Mouse (Mus musculus): ENCODE data around the gene Slc4a11. TPM values are rescaled to one million over a fixed set of nuclear protein-coding genes. Genes with fewer than 3 reads are reported as not detected.

Slc4a11 gene
- polyA plus RNA-seq, 1 experiment from 2014 or later = 0.45 TPM

GRCm38 (mm10) chr2:130696700-130697152, 593 bp downstream of the Slc4a11 start:
- WGBS = 2% methylated on average over 31 of the region's 31 CpGs
- Histone ChIP-seq H3K4me3 (ENCODE audit: low read depth, low read length) (peak overlapping the region; percentile 58), H3K4me1 (replicated peaks; ENCODE audit: control insufficient read depth, insufficient read depth, low read length) (peaks cover 12% of the 10 kb centered on the region), H3K36me3 (ENCODE audit: control insufficient read depth, insufficient read depth, low read length) (no peaks in the 10 kb centered on the region), H3K9ac (ENCODE audit: low read depth, low read length) (0 out of 2 replicates have a peak overlapping the region, but pooled peaks have one; percentile 34), H3K4me2 (peak overlapping the region; percentile 98), H3K27me3 (replicated peaks; ENCODE audit: control insufficient read depth, insufficient read depth, low read length) (peaks cover 45% of the 10 kb centered on the region), H3K27ac (ENCODE audit: low read depth, low read length) (no peak overlapping the region), H3K9me3 (ENCODE audit: control insufficient read depth, low read length) (no peaks in the 10 kb centered on the region)
- peak; percentile 6; the same call in 1 of the 2 replicates for ATAC-seq (replicated peaks; ENCODE audit: low FRiP score)
- DNase-seq (ENCODE audit: low spot score) = no peak

GRCm38 (mm10) chr2:130693563-130693962, 3.8 kb downstream of the Slc4a11 start:
- H3K27me3 ChIP-seq (replicated peaks; ENCODE audit: control insufficient read depth, insufficient read depth, low read length) = peaks cover 42% of the 10 kb centered on the region
- no peak for DNase-seq (ENCODE audit: low spot score)
- 30% methylated on average over 3 of the region's 3 CpGs for WGBS

GRCm38 (mm10) chr2:130689011-130689410, 8.3 kb downstream of the Slc4a11 start:
- Histone ChIP-seq H3K4me2 (no peak overlapping the region), H3K36me3 (ENCODE audit: control insufficient read depth, insufficient read depth, low read length) (peaks cover 2% of the 10 kb centered on the region; the same call in 1 of the 2 replicates), H3K9me3 (ENCODE audit: control insufficient read depth, low read length) (no peaks in the 10 kb centered on the region), H3K27me3 (replicated peaks; ENCODE audit: control insufficient read depth, insufficient read depth, low read length) (peaks cover 6% of the 10 kb centered on the region; the same call in 1 of the 2 replicates), H3K4me3 (ENCODE audit: low read depth, low read length) (no peak overlapping the region), H3K9ac (ENCODE audit: low read depth, low read length) (no peak overlapping the region), H3K4me1 (replicated peaks; ENCODE audit: control insufficient read depth, insufficient read depth, low read length) (no peaks in the 10 kb centered on the region), H3K27ac (ENCODE audit: low read depth, low read length) (no peak overlapping the region)
- ATAC-seq (replicated peaks; ENCODE audit: low FRiP score) = no peak
- WGBS = 65% methylated on average over 2 of the region's 2 CpGs
- DNase-seq (ENCODE audit: low spot score) = no peak

More at GRCm38 (mm10) chr2:130693563-130693962, 3.8 kb downstream of the Slc4a11 start:
- no peak overlapping the region for H3K27ac ChIP-seq (ENCODE audit: low read depth, low read length)
- no peak overlapping the region for H3K9ac ChIP-seq (ENCODE audit: low read depth, low read length)
- H3K36me3 ChIP-seq (ENCODE audit: control insufficient read depth, insufficient read depth, low read length) = no peaks in the 10 kb centered on the region
- no peaks in the 10 kb centered on the region for H3K9me3 ChIP-seq (ENCODE audit: control insufficient read depth, low read length)
- no peak for ATAC-seq (replicated peaks; ENCODE audit: low FRiP score)
- H3K4me3 ChIP-seq (ENCODE audit: low read depth, low read length) = no peak overlapping the region
- no peak overlapping the region for H3K4me2 ChIP-seq
- H3K4me1 ChIP-seq (replicated peaks; ENCODE audit: control insufficient read depth, insufficient read depth, low read length) = peaks cover 12% of the 10 kb centered on the region

- Histone ChIP-seq H3K36me3 (ENCODE audit: control insufficient read depth, insufficient read depth, low read length) (peaks cover 9% of the 10 kb centered on the region), H3K9me3 (ENCODE audit: control insufficient read depth, low read length) (no peaks in the 10 kb centered on the region), H3K4me1 (replicated peaks; ENCODE audit: control insufficient read depth, insufficient read depth, low read length) (no peaks in the 10 kb centered on the region), H3K4me2 (no peak overlapping the region), H3K9ac (ENCODE audit: low read depth, low read length) (no peak overlapping the region), H3K27ac (ENCODE audit: low read depth, low read length) (no peak overlapping the region), H3K4me3 (ENCODE audit: low read depth, low read length) (no peak overlapping the region), H3K27me3 (replicated peaks; ENCODE audit: control insufficient read depth, insufficient read depth, low read length) (no peaks in the 10 kb centered on the region)
- DNase-seq (ENCODE audit: low spot score) (no peak), ATAC-seq (replicated peaks; ENCODE audit: low FRiP score) (no peak)
- WGBS = 82% methylated on average over 9 of the region's 9 CpGs
These were observed 11.9 kb downstream of the Slc4a11 start for GRCm38 (mm10) chr2:130685426-130685825.

GRCm38 (mm10) chr2:130681531-130681930, 15.8 kb downstream of the Slc4a11 start:
- no peaks in the 10 kb centered on the region for H3K27me3 ChIP-seq (replicated peaks; ENCODE audit: control insufficient read depth, insufficient read depth, low read length)
- H3K9ac ChIP-seq (ENCODE audit: low read depth, low read length) = no peak overlapping the region
- DNase-seq (ENCODE audit: low spot score) (no peak), ATAC-seq (replicated peaks; ENCODE audit: low FRiP score) (no peak)
- no peaks in the 10 kb centered on the region for H3K9me3 ChIP-seq (ENCODE audit: control insufficient read depth, low read length)
- H3K4me3 ChIP-seq (ENCODE audit: low read depth, low read length) = no peak overlapping the region
- no peak overlapping the region for H3K27ac ChIP-seq (ENCODE audit: low read depth, low read length)
- WGBS = 84% methylated on average over 3 of the region's 3 CpGs
- no peaks in the 10 kb centered on the region for H3K4me1 ChIP-seq (replicated peaks; ENCODE audit: control insufficient read depth, insufficient read depth, low read length)
- no peak overlapping the region for H3K4me2 ChIP-seq
- H3K36me3 ChIP-seq (ENCODE audit: control insufficient read depth, insufficient read depth, low read length) = peaks cover 39% of the 10 kb centered on the region

- no peaks in the 10 kb centered on the region for H3K27me3 ChIP-seq (replicated peaks; ENCODE audit: control insufficient read depth, insufficient read depth, low read length)
- H3K4me1 ChIP-seq (replicated peaks; ENCODE audit: control insufficient read depth, insufficient read depth, low read length) = no peaks in the 10 kb centered on the region
- ATAC-seq (replicated peaks; ENCODE audit: low FRiP score) (no peak), DNase-seq (ENCODE audit: low spot score) (no peak)
- H3K9me3 ChIP-seq (ENCODE audit: control insufficient read depth, low read length) = no peaks in the 10 kb centered on the region
- WGBS = 93% methylated on average over 6 of the region's 6 CpGs
- no peak overlapping the region for H3K4me2 ChIP-seq
- no peak overlapping the region for H3K9ac ChIP-seq (ENCODE audit: low read depth, low read length)
- no peak overlapping the region for H3K4me3 ChIP-seq (ENCODE audit: low read depth, low read length)
- H3K36me3 ChIP-seq (ENCODE audit: control insufficient read depth, insufficient read depth, low read length) = peaks cover 51% of the 10 kb centered on the region
- H3K27ac ChIP-seq (ENCODE audit: low read depth, low read length) = no peak overlapping the region
These were observed 17.4 kb downstream of the Slc4a11 start for GRCm38 (mm10) chr2:130679899-130680298.

GRCm38 (mm10) chr2:130679154-130679553, 18.2 kb downstream of the Slc4a11 start:
- WGBS = 93% methylated on average over 12 of the region's 12 CpGs
- DNase-seq (ENCODE audit: low spot score) = no peak

GRCm38 (mm10) chr2:130677211-130677610, 20.1 kb downstream of the Slc4a11 start:
- Histone ChIP-seq H3K27me3 (replicated peaks; ENCODE audit: control insufficient read depth, insufficient read depth, low read length) (no peaks in the 10 kb centered on the region), H3K4me3 (ENCODE audit: low read depth, low read length) (no peak overlapping the region), H3K9ac (ENCODE audit: low read depth, low read length) (no peak overlapping the region), H3K4me2 (no peak overlapping the region), H3K27ac (ENCODE audit: low read depth, low read length) (no peak overlapping the region), H3K9me3 (ENCODE audit: control insufficient read depth, low read length) (no peaks in the 10 kb centered on the region), H3K4me1 (replicated peaks; ENCODE audit: control insufficient read depth, insufficient read depth, low read length) (no peaks in the 10 kb centered on the region), H3K36me3 (ENCODE audit: control insufficient read depth, insufficient read depth, low read length) (peaks cover 67% of the 10 kb centered on the region)
- 80% methylated on average over 10 of the region's 10 CpGs for WGBS
- ATAC-seq (replicated peaks; ENCODE audit: low FRiP score) (no peak), DNase-seq (ENCODE audit: low spot score) (no peak)

More at GRCm38 (mm10) chr2:130679154-130679553, 18.2 kb downstream of the Slc4a11 start:
- ATAC-seq (replicated peaks; ENCODE audit: low FRiP score) = no peak
- Histone ChIP-seq H3K9me3 (ENCODE audit: control insufficient read depth, low read length) (no peaks in the 10 kb centered on the region), H3K4me3 (ENCODE audit: low read depth, low read length) (no peak overlapping the region), H3K9ac (ENCODE audit: low read depth, low read length) (no peak overlapping the region), H3K4me1 (replicated peaks; ENCODE audit: control insufficient read depth, insufficient read depth, low read length) (no peaks in the 10 kb centered on the region), H3K27me3 (replicated peaks; ENCODE audit: control insufficient read depth, insufficient read depth, low read length) (no peaks in the 10 kb centered on the region), H3K27ac (ENCODE audit: low read depth, low read length) (no peak overlapping the region), H3K36me3 (ENCODE audit: control insufficient read depth, insufficient read depth, low read length) (peaks cover 55% of the 10 kb centered on the region), H3K4me2 (no peak overlapping the region)

- no peaks in the 10 kb centered on the region for H3K27me3 ChIP-seq (replicated peaks; ENCODE audit: control insufficient read depth, insufficient read depth, low read length)
- H3K4me2 ChIP-seq = peak within 1 kb of the TSS; percentile 94
- H3K4me1 ChIP-seq (replicated peaks; ENCODE audit: control insufficient read depth, insufficient read depth, low read length) = peaks cover 29% of the 10 kb centered on the region
- H3K27ac ChIP-seq (ENCODE audit: low read depth, low read length) = peak within 1 kb of the TSS; percentile 90
- ATAC-seq (replicated peaks; ENCODE audit: low FRiP score) = peak; percentile 78
- H3K9me3 ChIP-seq (ENCODE audit: control insufficient read depth, low read length) = no peaks in the 10 kb centered on the region
- peak within 1 kb of the TSS; percentile 72 for H3K9ac ChIP-seq (ENCODE audit: low read depth, low read length)
- under 1% methylated on average over 31 of the region's 31 CpGs for WGBS
- DNase-seq (ENCODE audit: low spot score) = peak; percentile 87
- peaks cover 13% of the 10 kb centered on the region for H3K36me3 ChIP-seq (ENCODE audit: control insufficient read depth, insufficient read depth, low read length)
- H3K4me3 ChIP-seq (ENCODE audit: low read depth, low read length) = peak within 1 kb of the TSS; percentile 77
These were observed 29.8 kb downstream of the Slc4a11 start, which contains the start of gene Itpa for GRCm38 (mm10) chr2:130667559-130667958. Itpa (plus strand) TSS chr2:130667610.

Measured in liver, embryonic 11.5 days (tissue).